Mouse (Mus musculus) neural tube, embryonic 11.5 days (tissue): Measurements from ENCODE around the gene Arl6ip1. TPM values are rescaled to one million over a fixed set of nuclear protein-coding genes. Genes with fewer than 3 reads are reported as not detected.

ENCODE experiments used
- ATAC-seq: fragments of 200-750 bp; cut with Nextera tagmentation; 2 replicates; pipeline ENCODE4 v1.8.0; 2017; ENCODE audit warnings: moderate number of reproducible peaks, mild to moderate bottlenecking, moderate TSS enrichment, moderate library complexity; ENCODE audit not compliant: insufficient read depth, low FRiP score, low TSS enrichment
- DNase-seq: peaks from one replicate; pipeline ENCODE4 v3.0.0-alpha.2; 2015; ENCODE audit warnings: low spot score
- H3K27ac ChIP-seq: fragments of 300-500 bp; sonication (generic); 2 replicates; pipeline ENCODE4 v1.5.1; 2014; ENCODE audit warnings: low read depth, mild to moderate bottlenecking, low read length
- H3K27me3 ChIP-seq: fragments of 300-500 bp; sonication (generic); 2 replicates; pipeline ENCODE4 v1.6.1; 2014; ENCODE audit warnings: mild to moderate bottlenecking, low read length, mixed read lengths; ENCODE audit not compliant: control insufficient read depth, insufficient read depth
- H3K36me3 ChIP-seq: fragments of 300-500 bp; sonication (generic); 2 replicates; pipeline ENCODE4 v1.6.1; 2014; ENCODE audit warnings: mild to moderate bottlenecking, low read length, moderate library complexity, mixed read lengths; ENCODE audit not compliant: control insufficient read depth, insufficient read depth
- H3K4me1 ChIP-seq: fragments of 300-500 bp; sonication (generic); 2 replicates; pipeline ENCODE4 v1.6.1; 2014; ENCODE audit warnings: low read length, mixed read lengths; ENCODE audit not compliant: control insufficient read depth, insufficient read depth
- H3K4me2 ChIP-seq: fragments of 300-500 bp; sonication (generic); 2 replicates; pipeline ENCODE4 v1.6.1; 2014; ENCODE audit warnings: low read depth, mild to moderate bottlenecking, moderate library complexity
- H3K4me3 ChIP-seq: fragments of 300-500 bp; sonication (generic); 2 replicates; pipeline ENCODE4 v1.5.1; 2014; ENCODE audit warnings: low read depth, low read length
- H3K9ac ChIP-seq: fragments of 300-500 bp; sonication (generic); 2 replicates; pipeline ENCODE4 v1.6.1; 2014; ENCODE audit warnings: mild to moderate bottlenecking, low read length
- H3K9me3 ChIP-seq: fragments of 300-500 bp; sonication (generic); 2 replicates; pipeline ENCODE4 v1.6.1; 2016; ENCODE audit warnings: low read length; ENCODE audit not compliant: control insufficient read depth
- WGBS: fragments of 180-500 bp; shearing (Covaris S2); extraction: QIAGEN DNeasy Blood & Tissue Kit; methylation state at CpG from one replicate; pipeline ENCODE4 v1.1.7; 2014; 5-methylcytosine and 5-hydroxymethylcytosine counted together
- polyA plus RNA-seq: library from polyadenylated mRNA; unstranded; fragments of >200 nt; fragmentation: Nextera tagmentation; extraction: Ambion mirVana; gene quantifications from 2 replicates; pipeline ENCODE4 v1.2.1, GENCODE M21; 2014

Gene Arl6ip1
- polyA plus RNA-seq, 1 experiment from 2014 or later = 417 TPM

GRCm38 (mm10) chr7:118119946-118120345 is 9.5 kb downstream of the Arl6ip1 start:
- no peak for ATAC-seq
- Histone ChIP-seq H3K9me3 (no peaks in the 10 kb centered on the region), H3K36me3 (peaks cover 17% of the 10 kb centered on the region), H3K27me3 (no peaks in the 10 kb centered on the region), H3K4me3 (no peak overlapping the region), H3K4me2 (no peak overlapping the region), H3K9ac (no peak overlapping the region), H3K27ac (no peak overlapping the region), H3K4me1 (no peaks in the 10 kb centered on the region)
- 90% methylated on average over 5 of the region's 5 CpGs for WGBS
- DNase-seq = no peak

- Histone ChIP-seq H3K27me3 (no peaks in the 10 kb centered on the region), H3K4me3 (no peak overlapping the region), H3K27ac (no peak overlapping the region), H3K9me3 (no peaks in the 10 kb centered on the region), H3K36me3 (peaks cover 18% of the 10 kb centered on the region), H3K4me1 (peaks cover 7% of the 10 kb centered on the region), H3K4me2 (no peak overlapping the region), H3K9ac (no peak overlapping the region)
- ATAC-seq (no peak), DNase-seq (no peak)
- 70% methylated on average over 2 of the region's 2 CpGs for WGBS
Measured at GRCm38 (mm10) chr7:118119142-118119541, 10.3 kb downstream of the Arl6ip1 start.

DNA sequence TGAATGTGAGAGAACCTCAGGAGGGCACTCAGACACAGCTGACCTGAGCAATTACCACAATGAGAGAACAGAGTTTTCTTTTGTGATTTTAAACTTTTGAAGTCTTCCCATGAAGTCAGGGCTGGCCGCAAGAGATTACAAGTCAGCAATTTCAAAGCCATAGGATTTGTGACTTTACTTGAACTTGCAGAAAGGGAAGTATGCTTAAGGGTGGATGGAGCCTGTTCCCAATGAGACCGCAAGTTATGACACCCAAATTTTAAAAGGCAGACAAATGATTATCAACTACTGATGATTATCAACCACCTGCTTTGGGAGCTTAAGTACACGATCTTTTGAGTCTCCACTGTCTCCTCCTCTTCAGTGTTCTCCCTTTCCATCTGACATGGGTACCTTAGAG is 11.0 kb downstream of the Arl6ip1 start:
- DNase-seq = no peak
- H3K27ac ChIP-seq = no peak overlapping the region
- H3K9ac ChIP-seq = no peak overlapping the region
- no peak for ATAC-seq
- H3K4me3 ChIP-seq = no peak overlapping the region
- H3K4me2 ChIP-seq = no peak overlapping the region
- no peaks in the 10 kb centered on the region for H3K9me3 ChIP-seq
- WGBS = 85% methylated on average over 3 of the region's 3 CpGs
- H3K36me3 ChIP-seq = peaks cover 21% of the 10 kb centered on the region
- H3K4me1 ChIP-seq = peaks cover 14% of the 10 kb centered on the region
- H3K27me3 ChIP-seq = no peaks in the 10 kb centered on the region

GRCm38 (mm10) chr7:118117539-118118210 is 11.8 kb downstream of the Arl6ip1 start:
- WGBS = 41% methylated on average over 4 of the region's 4 CpGs
- no peak overlapping the region for H3K9ac ChIP-seq
- H3K27me3 ChIP-seq = no peaks in the 10 kb centered on the region
- H3K4me2 ChIP-seq = no peak overlapping the region
- peak overlapping the region; percentile 9; the same call in 1 of the 2 replicates for H3K27ac ChIP-seq
- peaks cover 22% of the 10 kb centered on the region for H3K36me3 ChIP-seq
- H3K4me1 ChIP-seq = peaks cover 16% of the 10 kb centered on the region
- no peaks in the 10 kb centered on the region for H3K9me3 ChIP-seq
- H3K4me3 ChIP-seq = no peak overlapping the region
- DNase-seq (no peak), ATAC-seq (no peak)

- DNase-seq = peak; percentile 32
- peak overlapping the region; percentile 9; the same call in 1 of the 2 replicates for H3K27ac ChIP-seq
- no peak overlapping the region for H3K9ac ChIP-seq
- no peak for ATAC-seq
- H3K27me3 ChIP-seq = no peaks in the 10 kb centered on the region
- no peaks in the 10 kb centered on the region for H3K9me3 ChIP-seq
- no peak overlapping the region for H3K4me3 ChIP-seq
- 11% methylated on average over 8 of the region's 8 CpGs for WGBS
- peak overlapping the region; percentile 57 for H3K4me2 ChIP-seq
- peaks cover 23% of the 10 kb centered on the region for H3K36me3 ChIP-seq
- peaks cover 16% of the 10 kb centered on the region for H3K4me1 ChIP-seq
Measured at GRCm38 (mm10) chr7:118116787-118117538, 12.5 kb downstream of the Arl6ip1 start.

- H3K4me1 ChIP-seq = peaks cover 20% of the 10 kb centered on the region
- peak within 1 kb of the TSS; percentile 98 for H3K9ac ChIP-seq
- H3K4me3 ChIP-seq = peak within 1 kb of the TSS; percentile 91
- under 1% methylated on average over 40 of the region's 40 CpGs for WGBS
- peaks cover 26% of the 10 kb centered on the region for H3K36me3 ChIP-seq
- H3K4me2 ChIP-seq = peak within 1 kb of the TSS; percentile 97
- DNase-seq (peak; percentile 93), ATAC-seq (peak; percentile 78)
- no peaks in the 10 kb centered on the region for H3K9me3 ChIP-seq
- peak within 1 kb of the TSS; percentile 79 for H3K27ac ChIP-seq
- H3K27me3 ChIP-seq = no peaks in the 10 kb centered on the region
Measured at GRCm38 (mm10) chr7:118115877-118116568, 13.4 kb downstream of the Arl6ip1 start, which contains the start of gene Rps15a. TSS of gene Rps15a (minus strand) at chr7:118116188.

DNA sequence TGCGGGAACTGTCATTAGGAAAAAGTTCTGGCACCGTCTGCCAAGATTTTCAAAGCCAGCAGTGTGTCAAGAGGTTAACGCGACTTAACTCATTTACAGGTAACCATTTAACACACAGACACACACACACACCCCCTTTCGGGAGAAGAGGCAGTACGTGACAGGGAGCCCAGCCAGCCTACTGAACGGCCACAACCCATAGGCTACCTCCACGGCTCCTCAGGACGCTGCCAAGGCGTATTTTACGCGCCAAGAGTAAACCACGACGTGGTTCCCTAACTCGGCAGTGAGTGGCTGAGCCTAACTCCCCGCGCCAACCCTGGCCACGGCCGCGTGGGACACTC is 14.0 kb downstream of the Arl6ip1 start:
- 0% methylated on average over 20 of the region's 20 CpGs for WGBS
- ATAC-seq (no peak; the same call in 1 of the 2 replicates), DNase-seq (no peak)

GRCm38 (mm10) chr7:118113541-118114297 is 15.7 kb downstream of the Arl6ip1 start:
- Histone ChIP-seq H3K9me3 (no peaks in the 10 kb centered on the region), H3K4me3 (peak overlapping the region; percentile 91; the same call in 1 of the 2 replicates), H3K9ac (no peak overlapping the region), H3K4me1 (peaks cover 20% of the 10 kb centered on the region), H3K4me2 (peak overlapping the region; percentile 97), H3K27ac (no peak overlapping the region), H3K36me3 (peaks cover 21% of the 10 kb centered on the region), H3K27me3 (no peaks in the 10 kb centered on the region)
- ATAC-seq (no peak), DNase-seq (no peak)
- WGBS = 74% methylated on average over 5 of the region's 5 CpGs

More for the DNA sequence above, 14.0 kb downstream of the Arl6ip1 start:
- Histone ChIP-seq H3K27me3 (no peaks in the 10 kb centered on the region), H3K9ac (peak overlapping the region; percentile 98), H3K27ac (peak overlapping the region; percentile 79), H3K4me3 (peak overlapping the region; percentile 91), H3K9me3 (no peaks in the 10 kb centered on the region), H3K36me3 (peaks cover 26% of the 10 kb centered on the region), H3K4me2 (peak overlapping the region; percentile 97), H3K4me1 (peaks cover 20% of the 10 kb centered on the region)
